Mouse (Mus musculus) kidney, adult 18-20 months (tissue): Measurements from ENCODE around the gene Sema3g.

Experiments used
- DNase-seq: peaks from one replicate; pipeline ENCODE4 v3.0.0; 2021

Sema3g gene

DNA sequence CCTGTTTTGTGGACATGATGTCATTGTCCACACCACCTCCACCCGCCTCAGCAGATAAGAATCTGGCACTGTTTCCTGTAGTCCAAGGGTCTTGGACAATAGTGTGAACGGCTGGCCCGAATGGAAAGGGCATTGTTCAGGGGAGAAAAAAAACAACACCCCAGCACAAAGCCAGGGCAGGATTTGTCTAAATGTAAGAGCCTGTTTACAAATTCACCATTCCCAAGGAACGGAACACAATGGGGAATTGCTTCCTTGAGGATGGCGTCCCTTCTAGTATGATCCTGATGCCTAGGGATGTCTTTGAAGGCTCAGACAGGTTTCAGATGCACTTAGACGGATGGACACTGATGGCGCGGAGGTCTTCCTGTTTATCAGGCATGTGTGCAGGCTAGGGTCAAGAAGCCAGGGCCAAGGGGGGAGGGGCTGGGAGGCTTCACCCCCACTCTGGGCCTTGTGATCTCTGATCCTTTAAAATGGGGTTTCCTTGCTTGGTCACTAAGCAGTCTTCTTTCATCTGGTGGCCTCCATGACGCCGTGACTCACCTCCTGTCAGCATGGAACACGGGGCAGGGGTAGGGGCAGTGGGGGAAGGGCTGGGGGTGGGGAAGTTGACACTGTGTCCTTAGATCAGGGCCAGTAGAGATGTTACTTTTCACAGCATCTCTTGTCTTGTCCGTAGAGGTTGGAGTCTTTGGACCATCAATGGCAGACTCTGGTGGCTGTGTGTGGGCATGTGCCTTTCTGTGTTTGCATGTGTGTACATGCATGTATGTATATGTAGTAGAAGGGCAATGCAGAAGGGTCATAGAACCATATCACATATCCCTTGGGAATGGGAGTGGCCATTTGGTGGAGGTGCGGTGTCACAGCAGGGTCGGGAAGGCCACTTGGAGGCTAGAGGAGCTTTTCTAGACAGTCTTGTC is 15.7 kb downstream of the Sema3g start:
- peak; percentile 47 for DNase-seq

DNA sequence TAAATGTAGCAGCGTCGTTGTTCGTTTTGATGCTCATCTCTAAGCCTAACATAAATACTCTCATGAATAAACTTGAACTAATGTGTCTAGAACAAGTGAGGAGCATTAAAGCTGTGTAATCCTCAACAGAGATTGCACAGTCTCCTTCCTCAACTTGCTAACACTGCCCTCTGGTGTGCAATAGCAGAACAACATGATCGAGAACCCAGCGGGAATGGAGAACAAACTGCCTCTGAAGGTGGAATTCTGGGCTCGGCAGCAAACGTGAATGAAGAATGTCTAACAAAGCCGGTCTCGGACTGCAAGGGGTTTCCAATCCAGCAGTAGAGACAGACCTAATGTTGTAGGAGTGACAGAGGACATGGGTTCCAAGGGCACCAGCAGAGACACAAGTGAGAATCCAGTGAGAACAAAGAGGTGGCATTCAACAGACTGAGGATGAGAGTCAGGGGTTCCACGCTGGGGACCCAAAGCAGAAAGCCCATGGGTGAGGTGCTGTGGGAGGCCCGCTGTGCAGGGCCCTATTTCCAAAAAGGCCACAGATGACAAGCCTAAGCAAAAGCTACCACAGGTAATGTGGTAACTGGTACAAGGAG is 16.4 kb downstream of the Sema3g start:
- DNase-seq = peak; percentile 84

DNA sequence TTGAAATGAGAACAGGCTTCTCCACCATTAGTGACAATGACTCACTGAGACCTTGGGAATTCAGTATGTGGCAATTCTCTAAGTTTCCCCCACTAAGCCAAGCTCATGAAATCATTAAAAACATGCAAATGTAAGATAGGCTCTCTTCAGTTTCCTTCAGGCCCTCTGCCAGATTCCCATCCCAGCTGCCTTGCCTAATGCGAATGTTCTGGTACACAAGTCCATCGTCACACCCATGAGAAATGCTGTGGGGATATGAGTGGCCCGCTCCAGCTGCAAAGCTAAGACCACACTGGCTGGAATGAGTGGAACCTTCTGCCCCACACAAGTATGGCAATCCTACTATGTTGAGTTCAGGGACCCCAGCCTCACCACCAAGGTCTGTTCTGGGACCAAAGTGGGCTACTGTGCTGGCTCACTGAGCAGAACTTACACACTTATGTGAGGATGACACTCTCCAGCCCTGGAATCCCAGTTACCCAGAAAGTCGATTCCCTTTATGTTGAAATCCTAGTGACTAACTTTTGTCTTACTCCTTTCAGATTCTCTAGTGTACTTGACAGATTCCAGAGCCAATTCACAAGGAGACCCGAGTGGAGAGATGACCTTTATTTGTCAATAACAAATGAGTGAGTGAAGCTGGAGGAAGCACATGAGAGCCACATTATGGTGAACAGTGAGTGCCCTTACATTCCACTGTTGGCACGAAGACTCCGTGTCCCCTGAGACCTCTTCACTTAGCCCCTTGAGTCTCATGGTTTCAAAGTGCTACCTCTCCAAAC is 19.6 kb downstream of the Sema3g start:
- DNase-seq = no peak

DNA sequence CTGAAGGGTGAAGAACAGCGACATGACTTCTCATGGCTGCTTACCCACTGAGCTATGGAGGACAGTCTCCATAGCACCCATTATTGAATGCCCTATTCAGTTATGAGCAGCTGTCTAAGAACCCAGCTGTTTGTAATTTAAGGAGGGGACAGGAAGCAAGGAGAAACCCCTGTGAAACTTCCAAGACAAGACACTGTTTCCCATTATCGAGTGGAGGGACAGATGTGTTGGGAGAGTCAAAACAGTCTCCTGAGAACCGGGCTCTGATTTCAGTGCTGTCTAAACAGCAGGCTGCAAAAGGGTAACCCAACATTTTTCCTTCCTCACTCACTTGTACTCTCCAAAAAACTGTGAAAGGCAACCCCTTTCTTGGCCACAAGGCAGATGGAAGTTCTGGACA is 22.9 kb downstream of the Sema3g start:
- no peak for DNase-seq

DNA sequence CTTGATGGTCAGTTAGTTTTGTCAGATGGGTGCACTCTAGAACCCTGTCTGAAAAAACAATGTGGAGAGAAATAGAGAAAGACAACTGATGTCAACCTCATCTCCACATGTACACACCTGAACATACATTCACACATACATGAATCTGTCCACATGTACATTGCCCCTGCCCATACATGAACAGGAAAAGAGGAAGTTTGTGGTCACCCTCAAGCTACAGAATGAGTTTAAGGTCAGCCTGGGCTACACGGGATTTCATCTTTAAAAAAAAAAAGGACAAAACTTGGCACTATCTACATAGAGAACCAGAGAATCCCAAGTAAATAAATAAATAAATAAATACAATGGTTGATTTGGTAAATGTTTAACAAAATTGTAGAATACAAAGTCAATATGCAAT is 27.1 kb downstream of the Sema3g start:
- no peak for DNase-seq

DNA sequence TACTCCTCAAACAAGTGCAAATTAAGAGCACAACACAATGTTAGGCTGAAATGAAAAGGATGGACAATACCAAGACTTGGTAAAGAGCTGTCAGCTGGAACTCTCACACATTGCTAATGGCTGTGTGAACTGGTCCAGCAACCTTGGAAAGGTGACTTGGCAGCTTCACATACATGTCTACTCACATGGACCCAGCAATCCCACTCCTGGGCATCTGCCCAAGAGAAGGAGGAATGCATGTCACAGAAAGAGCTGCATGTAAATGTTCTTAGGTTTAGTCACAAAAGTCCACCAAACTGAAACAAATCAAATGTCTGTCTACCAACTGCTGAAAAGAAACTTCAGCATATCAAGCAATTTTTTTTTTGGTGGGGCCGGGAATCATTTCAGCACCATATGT is 28.3 kb downstream of the Sema3g start:
- DNase-seq = no peak

DNA sequence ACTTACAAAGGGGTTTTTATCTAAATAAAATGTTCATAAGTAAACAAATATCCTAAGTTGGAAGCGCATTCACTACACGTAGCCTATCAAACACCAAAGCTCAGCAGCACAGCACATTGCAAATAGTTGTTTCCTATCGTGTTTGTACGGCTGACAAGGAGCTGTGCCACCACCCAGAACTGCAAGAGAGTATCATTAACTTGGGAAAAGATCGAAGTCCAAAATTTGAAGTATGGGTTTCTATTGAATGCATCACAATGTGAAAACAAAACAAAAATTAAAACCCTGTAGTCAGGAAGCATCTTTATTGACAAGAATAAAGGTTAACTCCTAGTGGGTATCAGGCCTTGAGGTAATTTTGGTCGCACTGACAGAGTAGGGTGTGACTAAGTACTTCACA is 30.7 kb downstream of the Sema3g start:
- DNase-seq = no peak

DNA sequence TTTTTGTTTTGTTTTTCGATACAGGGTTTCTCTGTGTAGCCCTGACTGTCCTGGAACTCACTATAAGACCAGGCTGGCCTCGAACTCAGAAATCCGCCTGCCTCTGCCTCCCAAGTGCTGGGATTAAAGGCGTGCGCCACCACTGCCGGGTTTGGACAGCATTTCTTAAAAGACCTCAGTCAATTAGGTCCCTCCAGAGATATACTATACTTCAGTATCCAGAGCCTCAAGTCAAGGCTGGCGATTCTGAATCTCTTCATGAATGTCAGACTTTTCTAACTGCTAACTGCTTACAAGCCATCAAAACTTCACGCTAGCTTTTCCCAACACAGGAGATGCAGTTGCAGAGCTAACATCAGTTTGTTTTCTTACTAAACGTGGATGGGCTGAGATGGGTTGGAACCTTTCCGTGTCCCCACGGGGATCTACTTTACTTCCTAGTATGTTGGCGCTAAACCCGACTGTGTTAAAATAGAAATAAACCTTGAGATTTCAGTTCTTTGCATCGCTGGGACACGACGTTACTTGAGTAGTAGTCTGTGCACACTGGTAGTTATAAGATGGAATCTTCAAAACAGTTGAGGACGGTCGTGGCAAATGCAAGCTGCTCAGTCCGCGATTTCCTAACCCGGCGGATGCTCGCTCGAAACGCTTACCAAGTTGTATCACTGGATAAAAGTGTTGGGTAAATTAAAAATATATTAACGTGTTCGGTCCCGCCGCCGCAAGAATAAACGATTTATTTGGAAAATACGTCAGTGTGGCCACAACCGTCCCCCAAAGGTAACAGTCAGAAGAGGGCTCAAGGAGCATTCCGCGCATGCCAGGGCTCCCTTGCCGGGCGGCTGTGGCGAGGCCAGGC is 32.8 kb downstream of the Sema3g start:
- no peak for DNase-seq

DNA sequence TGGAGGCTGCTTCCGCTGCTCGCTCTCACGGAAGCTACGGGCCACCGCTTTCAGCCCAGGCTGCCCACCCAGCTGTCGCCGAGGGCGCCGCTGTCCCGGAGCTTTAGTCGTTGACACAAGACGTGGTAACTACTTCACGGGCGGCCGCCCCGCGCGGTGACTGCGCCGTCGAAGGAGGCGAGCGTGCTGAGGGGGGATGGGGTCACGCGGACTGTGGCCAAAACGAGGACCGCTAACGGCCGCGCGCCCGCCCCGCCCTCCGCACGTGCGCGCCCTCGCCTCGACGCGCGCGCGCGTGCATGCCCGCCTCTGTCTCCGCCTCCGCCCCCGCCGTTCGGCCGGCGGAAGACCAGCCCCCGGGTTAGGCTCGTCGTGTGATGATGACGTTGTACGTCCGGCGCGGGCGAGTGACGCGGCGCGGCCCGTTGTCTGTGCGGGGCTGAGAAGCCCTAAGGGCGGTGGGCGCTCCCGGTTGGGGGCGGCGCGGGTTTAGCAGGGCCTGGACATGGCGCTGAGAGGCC is 33.5 kb downstream of the Sema3g start, which contains the start of the genes Phf7 and Bap1:
TSS of gene Phf7 (minus strand) at position 234 of the 521 bp plus-strand sequence.
TSS of gene Bap1 (plus strand) at position 367 of the 521 bp plus-strand sequence.
- DNase-seq = peak; percentile 95

DNA sequence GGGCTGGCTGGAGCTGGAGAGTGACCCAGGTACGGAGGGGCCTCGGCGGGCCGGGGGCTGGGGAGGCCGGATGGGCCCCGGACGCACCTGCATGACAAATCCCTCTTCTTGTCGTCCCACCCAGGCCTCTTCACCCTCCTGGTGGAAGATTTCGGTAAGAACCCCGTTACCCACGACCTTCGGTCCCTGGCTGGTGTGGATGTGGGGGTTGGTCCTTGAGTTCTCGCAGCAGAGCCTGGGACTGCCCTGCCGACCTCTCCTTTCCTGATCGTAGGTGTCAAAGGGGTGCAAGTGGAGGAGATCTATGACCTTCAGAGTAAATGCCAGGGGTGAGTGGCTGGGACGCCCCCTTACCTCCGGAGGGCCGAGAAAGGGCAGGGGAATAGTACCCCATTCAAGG is 34.0 kb downstream of the Sema3g start:
- no peak for DNase-seq

DNA sequence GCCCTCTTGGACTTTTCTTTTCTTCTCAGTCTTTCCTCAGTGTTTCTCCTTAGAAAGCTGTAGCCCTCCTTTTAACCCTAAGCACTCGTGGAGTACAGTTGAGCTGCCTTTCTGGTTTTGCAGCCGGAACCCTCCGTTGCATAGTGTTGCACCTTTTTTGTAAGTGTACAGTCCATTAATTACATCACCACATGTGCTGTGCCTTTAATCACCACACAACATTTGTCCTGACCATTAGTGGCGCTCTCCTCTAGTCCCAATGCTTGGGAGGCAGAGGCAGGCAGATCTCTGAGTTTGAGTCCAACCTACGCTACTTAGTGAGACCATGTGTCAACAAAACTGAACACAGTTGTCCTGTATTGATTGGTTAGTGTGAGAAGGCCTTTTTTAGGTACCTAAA is 34.4 kb downstream of the Sema3g start:
- no peak for DNase-seq

DNA sequence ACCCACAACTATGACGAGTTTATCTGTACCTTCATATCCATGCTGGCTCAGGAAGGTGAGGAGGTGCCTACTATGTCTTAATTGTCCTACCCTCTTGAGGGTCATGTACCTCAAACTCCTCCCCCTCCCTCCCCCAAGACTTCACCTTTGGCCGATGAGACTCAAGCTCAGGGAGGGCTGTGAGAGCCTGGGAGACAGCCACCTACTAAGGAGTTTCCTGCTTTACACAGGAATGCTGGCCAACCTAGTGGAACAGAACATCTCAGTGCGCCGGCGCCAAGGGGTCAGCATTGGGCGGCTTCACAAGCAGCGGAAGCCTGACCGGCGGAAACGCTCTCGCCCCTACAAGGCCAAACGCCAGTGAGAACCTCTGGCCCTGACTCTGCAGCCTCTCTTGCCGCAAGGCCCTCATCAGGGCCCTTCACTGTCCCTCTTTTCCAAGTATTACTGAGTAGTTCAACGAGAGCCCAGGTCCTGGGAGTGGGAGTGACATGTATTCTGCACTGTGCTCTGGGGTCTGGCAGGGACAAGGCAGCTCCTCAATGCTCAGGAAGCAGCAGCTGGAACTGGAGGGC is 40.9 kb downstream of the Sema3g start:
- peak; percentile 62 for DNase-seq

DNA sequence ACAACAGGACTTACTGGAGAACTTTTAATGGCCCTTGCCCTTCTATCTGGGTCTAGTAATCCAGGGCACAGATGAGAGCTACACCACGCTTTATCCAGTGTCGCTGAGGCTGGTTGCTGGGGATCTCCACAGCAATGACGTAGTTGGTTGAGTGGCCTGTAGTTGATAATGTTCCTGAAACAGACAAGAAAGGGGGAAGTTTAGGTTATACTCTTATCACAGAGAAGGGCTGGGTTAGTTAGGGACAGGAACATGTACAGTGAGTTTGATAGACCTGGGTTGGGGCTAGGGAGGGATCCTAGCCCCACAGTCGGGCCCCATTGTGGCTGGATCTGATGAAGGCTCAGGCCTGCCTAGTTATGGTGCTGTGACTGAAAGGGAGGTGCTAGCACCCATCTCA is 42.7 kb downstream of the Sema3g start:
- DNase-seq = no peak

DNA sequence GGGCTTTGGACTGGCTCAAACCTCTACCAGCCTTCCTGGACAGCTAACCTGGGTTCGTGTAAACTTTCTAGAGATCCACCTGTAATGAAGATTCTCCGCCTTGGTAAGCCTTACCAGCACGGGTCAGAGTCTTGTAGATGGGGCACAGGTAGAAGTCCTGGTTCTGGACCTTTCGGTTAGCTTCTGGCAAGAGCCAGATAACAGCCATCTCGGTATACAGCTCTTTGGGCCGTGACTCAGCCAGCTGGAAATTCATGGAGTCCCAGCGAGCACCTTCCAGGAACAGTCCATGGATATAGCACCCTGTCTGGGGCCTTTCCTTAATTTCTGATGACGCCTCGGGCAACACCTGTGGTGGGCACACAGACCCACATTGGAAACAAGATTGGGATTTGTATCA is 43.3 kb downstream of the Sema3g start:
- DNase-seq = no peak

DNA sequence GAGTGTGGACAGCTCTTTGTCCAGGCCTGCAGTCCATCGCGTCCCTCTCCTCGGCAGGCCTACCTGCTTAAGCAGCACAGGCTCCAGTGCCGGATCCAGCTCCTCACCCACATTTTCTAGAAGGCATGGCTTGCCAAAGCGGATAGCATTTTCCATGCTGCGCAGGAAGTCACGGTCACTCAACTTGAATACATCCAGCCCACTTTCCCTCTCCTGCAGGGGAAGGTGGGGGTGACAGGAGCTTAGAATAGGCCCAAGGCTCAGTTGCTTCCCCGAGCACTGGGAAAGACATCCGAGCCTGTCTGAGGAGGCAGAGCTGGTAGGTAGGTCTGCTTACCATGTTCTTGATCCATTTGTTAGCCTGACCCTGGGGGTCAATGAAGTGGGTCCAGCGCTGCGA is 50.0 kb downstream of the Sema3g start:
- DNase-seq = no peak

DNA sequence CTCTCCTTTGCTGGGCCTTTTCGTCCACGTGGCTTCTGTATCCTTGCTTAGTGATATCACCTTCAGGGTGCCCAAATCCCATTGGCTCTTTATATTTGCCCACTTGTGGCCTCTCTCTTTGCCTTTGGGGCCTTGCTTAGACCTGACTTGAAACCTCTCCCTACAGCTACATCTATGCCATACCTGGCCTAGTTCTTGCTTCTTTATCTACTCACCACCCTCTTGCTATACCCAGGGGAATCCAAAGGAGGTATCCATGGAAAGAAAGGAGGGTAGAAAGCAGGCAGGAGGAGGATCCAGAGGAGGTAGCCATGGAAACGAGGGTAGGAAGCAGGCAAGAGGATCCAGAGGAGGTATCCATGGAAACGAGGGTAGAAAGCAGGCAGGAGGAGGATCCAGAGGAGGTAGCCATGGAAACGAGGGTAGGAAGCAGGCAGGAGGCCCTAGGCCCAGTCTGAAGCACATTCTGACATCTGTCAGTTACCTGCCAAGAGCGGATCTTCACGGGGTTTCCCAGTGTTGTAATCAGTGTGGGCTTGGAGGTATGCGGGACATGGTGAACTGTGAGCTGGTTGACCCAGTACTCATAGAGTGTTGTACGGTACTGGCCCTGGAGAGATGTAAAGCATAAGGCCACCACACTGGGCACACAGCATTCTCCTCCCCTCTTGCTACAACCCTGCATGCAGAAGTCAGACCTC is 50.8 kb downstream of the Sema3g start:
- no peak for DNase-seq

DNA sequence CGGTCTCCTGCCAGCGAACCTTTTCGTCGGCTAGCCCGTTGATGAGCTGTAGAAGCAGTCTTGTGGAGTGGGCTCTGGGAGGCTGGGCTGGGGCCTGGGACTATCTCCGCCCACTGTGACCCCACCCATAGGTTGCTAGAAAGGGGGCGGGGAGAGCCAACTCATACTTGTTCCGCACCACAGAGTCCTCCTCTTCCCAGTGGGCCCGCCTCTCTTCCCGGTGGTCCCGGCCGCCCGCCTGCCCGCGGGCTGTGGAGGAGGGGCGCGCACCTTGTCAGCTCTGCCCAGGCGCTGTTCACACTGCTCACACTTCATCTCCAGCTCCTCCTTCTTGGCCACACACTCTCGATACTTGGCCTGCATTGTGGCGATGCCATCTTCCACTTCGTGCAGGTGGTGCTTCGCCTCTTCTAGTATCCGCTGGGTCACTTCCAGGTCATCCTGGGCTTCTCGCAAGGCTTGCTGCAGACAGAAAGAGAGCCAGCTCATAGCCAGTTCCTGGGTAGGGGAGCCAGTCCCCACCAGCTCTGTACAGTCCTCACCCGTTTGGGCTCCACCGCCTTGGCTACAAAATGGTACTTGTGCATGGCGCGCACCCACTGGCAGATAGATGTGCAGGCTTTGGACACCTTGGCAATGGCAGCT is 51.9 kb downstream of the Sema3g start:
- no peak for DNase-seq

DNA sequence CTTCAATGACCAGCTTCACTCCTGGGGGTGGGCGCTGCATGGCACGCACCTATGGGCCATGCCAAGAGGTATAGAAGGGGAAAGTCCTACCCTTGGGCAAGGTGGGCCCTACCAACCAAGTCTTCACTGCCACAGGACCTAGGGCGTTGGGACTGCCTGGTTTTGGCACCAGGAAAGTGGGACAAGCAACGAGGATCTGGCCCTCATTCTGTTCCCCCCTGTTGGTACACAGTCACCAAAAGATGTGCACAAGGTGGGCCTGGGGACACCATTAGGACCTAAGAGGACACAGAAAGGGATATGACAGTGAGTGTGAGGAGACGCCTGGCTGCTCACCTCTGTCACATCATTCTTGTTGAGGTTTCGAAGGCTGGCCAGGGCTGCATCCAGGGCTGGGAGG is 53.5 kb downstream of the Sema3g start:
- DNase-seq = no peak

DNA sequence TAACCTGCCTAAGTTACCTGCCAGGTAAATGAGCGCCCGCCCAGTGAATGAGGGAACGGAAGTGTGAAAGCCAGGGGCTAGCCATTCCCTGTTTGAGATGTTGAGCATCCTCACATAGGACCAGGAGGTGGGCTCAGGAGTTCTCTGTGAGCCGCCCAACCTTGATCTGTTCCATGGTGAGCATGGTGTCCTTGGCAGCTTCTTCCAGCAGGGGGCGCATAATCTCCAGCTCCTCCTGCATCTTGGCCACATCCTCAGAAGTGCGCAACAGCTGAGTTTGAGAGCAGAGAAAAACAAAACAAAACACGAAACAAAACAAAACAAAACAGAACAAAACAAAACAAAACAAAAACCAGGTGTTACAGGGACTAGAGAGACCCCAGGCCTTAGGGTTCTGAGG is 54.5 kb downstream of the Sema3g start:
- peak; percentile 82 for DNase-seq
